Mouse (Mus musculus) adrenal gland, adult (tissue): ENCODE measurements at regions not wholly inside any gene's neighbourhood (a gene's known extent, or its start where the extent isn't known, plus 50 kb on each side); places are given as distances from the start of the nearest gene placed in this dataset.

Experiments used
- DNase-seq, 2 experiments: peaks; one replicate each; pipeline ENCODE4 v3.0.0; 2022 to 2023; ENCODE audit warnings: low spot score in 1 of 2; ENCODE audit not compliant: inconsistent age in 2 of 2

GRCm38 (mm10) chr3:141279041-141279554 lies 66.9 kb upstream of the Pdha2 start:
- no peak for DNase-seq

GRCm38 (mm10) chr3:141293802-141294201 lies 81.6 kb upstream of the Pdha2 start:
- DNase-seq, result no peak

GRCm38 (mm10) chr3:141296897-141297296 lies 84.7 kb upstream of the Pdha2 start:
- no peak for DNase-seq

GRCm38 (mm10) chr3:141299749-141300148 lies 87.6 kb upstream of the Pdha2 start:
- DNase-seq, result peak; percentile 43 to 77

GRCm38 (mm10) chr3:141333517-141334113 lies 121.5 kb upstream of the Pdha2 start:
- no peak for DNase-seq

- DNase-seq, result no peak
Observed at GRCm38 (mm10) chr3:141338224-141338982, 126.2 kb upstream of the Pdha2 start.

- no peak for DNase-seq
Observed at GRCm38 (mm10) chr3:141353961-141354360, 111.1 kb upstream of the Unc5c start.

GRCm38 (mm10) chr3:141393005-141393404 lies 72.0 kb upstream of the Unc5c start:
- no peak for DNase-seq

GRCm38 (mm10) chr3:141398214-141398613 lies 66.8 kb upstream of the Unc5c start:
- no peak for DNase-seq
